Mouse (Mus musculus) ovary, postnatal 14 days (tissue): ENCODE measurements around the gene Oprl1.
A peak's percentile ranks its signal among the peaks of the same experiment; 100 is the strongest.

Experiments used
- DNase-seq: peaks from one replicate; pipeline ENCODE4 v3.0.0; 2022; ENCODE audit warnings: low spot score

Gene Oprl1

DNA sequence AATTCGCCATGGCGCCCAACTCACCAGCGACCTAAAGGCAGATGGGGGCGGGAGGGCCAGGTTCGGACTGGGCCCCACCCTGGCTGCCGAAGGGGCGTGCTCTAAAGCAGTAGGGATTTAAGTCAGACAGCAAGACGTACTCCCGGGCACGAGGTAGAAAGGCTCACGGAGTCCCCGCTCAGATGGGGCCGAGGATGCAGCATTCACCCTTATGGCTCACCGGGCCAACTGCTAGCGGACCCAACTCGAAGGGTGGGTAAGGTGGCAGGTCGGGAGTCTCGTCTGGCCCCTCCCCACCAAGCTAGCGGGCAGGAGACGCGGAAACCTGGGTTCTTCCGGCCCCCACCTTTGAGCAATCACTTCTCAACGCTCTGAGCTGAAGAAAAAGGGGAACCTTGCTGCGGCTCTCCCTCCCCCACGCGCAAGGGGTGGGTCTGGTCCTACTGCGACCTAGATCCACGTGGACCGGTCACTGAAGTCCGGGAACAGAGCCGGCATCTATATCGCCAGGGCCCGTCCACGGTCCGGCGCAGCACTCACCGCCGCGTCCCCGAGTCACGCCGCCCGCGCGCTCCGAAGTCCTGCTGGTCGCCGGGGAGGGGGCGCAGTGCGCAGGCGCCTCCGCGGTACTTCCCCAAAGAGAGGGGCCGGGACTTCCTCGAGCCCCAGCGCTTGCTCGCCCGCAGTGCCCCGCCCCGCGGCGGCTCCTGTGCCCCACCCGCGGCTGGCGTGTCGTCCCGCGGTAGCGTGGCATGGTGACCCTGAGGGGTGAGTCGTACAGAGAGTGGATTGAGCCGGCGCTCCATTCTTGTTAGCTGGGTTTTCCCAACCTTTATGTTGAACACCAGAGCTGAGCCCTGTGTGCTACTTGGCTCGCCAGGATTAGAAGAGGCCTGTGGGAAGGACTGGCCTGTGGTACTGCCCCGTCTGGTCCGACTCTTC, 21.2 kb upstream of the Oprl1 start, which contains the start of gene Rgs19:
Rgs19 (minus strand) TSS at position 639 of the 942 bp plus-strand sequence.
- peak; percentile 61 for DNase-seq

DNA sequence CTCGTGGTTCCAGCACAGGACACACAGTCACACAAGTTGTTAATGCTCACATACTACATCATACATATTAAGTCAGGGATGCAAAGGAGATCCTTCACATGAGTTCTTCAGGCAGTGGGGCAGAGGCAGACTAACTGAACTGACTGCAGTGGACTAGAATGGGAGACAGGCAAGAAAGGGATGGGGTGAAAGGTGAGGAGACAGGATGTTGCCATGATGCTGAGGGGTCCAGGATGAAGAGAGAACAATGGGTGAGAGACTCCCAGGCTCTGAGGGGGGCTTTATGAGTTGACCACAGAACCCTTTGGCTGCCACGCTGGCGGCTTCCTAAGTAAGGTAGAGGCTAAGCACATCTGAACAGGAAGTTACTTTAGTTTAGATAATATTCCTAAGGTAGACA, 20.2 kb upstream of the Oprl1 start:
- DNase-seq, result no peak

DNA sequence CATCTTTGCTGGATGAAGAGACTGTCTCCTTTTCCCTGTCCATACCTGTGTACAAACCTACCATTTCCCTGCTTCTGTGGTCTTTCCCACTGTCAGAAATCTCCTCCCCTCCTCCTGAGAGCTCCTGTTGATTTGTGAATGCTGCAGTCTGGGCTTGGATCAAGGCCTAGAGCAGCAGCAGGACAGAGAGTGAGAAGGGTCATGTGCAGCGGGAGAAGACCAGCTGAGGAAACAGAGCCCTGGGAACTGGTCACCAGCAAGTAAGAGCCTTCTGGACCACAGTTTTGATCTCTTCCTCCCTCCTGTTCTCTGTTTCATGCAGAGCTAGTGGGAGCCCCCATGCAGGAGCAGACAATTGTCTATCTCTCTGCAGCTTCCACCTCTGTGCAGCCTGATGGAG, 19.0 kb upstream of the Oprl1 start:
- DNase-seq, result no peak

DNA sequence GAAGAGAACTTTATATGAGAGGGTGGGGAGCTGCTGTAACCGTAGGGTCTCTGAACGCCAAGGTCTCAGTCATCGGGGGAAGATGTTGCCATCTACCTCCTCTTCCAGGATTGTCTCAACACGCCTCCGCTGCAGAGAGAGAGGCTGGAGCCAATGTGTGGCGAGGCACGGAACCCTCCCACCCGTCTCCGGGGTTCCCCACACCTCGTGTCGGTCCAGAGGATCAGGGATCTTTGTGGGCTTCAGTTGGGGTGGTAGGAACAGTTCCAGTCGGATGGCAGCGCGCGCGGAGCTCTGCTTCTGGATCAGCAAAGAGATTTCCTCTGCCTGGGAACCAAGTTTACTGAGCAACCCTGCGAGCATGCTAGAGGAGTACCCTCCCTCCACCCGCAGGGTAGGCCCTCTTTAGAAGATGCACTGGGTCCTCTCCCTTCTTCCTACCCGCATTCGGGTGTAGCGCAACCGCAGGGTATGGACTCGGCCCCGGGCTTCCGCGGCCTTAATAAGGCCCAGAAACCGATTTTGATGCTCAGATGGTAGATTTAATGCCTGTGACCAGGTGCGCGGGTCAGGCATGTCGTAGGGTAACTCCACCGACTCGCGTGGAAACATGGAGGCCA, 17.9 kb upstream of the Oprl1 start:
- no peak for DNase-seq

DNA sequence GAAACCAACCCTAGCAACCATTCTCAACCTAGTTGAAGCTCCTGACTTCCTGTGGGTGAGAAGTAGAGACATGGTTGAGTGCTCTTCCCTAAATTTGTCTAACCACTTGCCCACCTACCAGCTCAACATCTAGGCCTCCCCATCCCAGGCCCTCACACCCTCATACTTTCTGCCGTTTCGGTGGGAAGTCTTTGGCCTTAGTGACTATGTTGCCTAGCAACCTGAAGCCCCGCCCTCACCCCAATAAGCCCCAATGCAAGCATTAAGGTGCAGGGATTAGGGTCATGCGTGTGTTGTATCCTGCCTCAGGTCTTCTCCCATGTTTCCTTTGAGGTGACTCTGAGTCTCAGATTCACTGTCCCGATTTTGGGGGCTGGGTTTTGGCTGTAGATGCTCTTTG, 16.6 kb upstream of the Oprl1 start, which contains the start of gene Lkaaear1:
Lkaaear1 (minus strand) TSS at position 202 of the 400 bp plus-strand sequence.
- no peak for DNase-seq

DNA sequence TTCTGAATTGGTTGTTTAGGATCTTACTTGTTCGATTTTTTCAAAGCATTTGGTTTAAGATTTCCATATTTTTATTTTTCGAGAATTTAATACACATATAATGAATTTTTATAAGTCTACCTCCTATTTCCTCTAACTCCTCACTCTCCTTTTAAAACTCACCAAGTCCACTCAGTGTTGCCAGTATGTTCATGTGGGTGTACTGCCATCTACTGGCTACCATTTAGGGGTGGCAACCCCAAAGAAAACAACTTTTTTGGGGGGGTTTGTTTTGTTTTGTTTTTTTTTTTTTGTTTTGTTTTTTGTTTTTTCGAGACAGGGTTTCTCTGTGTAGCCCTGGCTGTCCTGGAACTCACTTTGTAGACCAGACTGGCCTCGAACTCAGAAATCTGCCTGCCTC, 8.1 kb upstream of the Oprl1 start:
- no peak for DNase-seq

DNA sequence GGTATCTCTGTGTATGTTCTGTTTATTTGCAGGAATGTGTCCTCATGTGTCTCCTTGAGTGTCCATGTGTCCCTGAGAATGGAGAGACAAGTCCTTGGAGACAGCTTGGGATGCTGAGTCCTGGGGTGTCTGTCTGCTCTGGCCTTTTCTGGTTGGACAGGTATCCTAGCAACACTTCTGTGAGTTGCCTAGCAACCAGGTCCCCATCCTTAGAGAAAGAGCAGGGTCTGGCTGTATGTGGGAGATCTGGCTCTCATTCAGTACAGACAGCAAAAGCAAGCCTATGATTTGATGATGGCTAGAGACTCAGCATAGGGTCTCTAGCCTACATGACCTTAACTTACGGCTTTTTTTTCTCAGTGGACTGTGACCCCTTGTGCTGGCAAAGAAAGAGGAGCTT, 1.1 kb upstream of the Oprl1 start:
- no peak for DNase-seq

DNA sequence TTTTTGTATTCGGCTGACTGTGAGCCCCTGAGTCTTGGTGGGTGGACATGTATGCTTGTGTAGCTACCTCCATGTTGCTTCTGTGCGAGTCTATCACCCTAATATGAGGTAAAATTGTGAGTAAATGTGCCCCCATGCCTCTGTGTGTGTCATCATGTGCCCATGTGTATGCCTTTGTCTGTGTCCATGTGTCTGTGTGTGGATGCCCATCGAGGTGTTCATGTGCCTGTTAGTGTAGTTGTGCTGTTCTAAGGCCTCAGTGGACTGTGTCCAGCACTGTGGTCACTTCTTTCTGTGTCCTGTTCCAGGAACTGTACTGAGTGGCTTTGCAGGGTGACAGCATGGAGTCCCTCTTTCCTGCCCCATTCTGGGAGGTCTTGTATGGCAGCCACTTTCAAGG, 566 bp downstream of the Oprl1 start:
- no peak for DNase-seq

DNA sequence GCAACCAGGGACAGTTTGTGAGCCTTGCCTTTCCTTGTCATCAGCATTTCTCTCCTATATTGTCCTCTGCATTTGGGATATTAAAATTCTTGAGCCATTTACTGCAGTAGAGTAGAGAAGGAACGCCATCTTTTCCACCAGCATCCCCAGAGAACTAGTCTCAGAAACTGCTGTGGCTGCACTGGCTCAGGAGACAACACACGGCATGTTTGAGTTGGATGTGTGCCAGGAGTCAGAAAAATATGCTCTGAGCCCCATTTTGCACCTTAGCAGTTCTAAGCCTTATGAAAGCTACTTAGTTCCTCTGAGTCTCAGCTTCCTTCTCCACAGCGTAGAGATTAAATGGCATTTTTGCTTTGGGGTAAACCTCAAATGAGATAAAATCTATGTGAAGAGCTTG, 2.2 kb downstream of the Oprl1 start:
- DNase-seq, result no peak

DNA sequence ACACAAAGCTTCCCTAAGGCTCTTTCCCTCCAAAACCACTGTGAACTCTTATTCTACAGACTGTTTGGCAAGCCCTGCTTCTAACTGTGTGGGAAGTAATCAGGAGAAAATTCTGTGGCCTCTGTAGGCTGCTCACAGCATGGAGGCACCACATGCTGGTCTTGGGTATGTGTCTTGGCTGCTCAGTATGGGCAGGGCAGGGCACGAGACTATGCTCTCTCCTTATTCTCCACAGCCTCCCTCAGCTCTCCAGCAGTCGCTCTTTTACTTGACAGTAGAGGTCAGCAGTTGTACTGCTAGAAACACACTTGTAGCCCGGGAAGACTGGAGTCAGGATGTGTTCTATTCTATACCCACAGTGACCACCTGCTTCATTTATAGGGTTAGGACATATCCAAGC, 5.2 kb downstream of the Oprl1 start:
- no peak for DNase-seq

DNA sequence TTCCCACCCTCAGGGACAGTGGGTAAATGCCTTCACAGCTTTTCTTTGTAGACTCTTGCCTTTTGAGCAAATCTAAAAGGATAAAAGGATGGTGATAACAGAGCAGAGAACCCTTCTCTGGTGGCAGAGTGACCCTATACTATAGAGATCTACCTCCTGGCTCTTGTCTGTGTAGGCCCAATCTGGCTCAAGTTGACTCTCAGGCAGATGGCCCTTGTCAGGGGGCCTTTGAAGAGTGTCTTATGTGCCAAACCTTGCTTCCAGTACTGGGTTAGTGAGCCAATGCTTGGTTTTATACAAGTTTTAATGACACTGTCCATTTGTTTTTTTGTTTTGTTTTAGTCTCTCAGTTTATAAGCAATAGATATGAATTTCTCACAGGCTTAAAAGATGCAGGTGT, 6.4 kb downstream of the Oprl1 start:
- no peak for DNase-seq

DNA sequence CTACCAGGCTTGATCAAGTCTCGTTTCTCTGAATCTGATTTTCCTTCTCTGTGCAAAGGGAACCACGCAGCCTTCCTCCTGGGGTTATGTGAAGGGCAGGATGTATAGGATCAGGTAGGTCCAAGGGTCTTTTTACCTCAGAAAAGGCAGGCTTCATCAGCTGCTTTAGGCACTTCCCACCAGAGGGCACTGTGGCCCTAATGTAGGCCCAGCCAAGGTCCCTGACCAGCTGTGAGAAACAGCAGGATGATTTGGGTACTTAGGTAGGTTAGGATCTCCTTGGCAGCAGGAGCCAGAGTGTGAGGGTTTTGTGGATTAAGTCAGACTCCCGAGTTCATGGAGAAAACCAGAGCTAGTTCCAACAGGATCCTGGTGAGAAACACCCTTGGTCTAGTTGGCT, 7.4 kb downstream of the Oprl1 start:
- peak; percentile 7 for DNase-seq

DNA sequence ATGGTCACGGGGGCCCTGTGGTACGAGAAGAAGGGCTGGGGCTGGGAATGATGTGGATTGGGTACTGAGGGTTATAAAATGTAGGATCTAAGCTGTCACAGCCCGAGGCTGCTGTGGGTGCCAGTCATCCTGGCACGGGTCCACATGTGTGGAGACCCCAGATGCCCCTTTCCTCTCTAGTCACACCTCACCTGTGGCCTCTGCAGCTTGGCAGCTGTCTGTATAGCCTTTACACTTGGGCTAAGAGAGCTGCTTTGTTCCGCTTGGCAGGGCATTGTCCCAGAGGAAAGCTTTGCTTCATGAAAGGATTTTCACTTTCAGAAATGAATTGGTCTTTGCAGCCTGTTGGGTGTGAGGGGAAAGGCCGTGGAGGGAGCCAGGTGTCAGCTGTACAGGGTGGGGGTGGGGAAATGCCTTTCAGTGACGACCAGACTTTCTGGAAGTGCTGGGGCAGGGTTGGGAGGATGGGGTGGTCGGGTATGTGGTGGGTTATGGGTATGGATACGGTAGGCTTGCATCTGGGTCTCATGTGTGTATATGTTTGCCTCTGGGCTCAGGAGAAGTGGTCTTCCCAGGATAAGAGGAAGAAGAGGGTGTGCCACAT, 12.9 kb downstream of the Oprl1 start:
- no peak for DNase-seq

DNA sequence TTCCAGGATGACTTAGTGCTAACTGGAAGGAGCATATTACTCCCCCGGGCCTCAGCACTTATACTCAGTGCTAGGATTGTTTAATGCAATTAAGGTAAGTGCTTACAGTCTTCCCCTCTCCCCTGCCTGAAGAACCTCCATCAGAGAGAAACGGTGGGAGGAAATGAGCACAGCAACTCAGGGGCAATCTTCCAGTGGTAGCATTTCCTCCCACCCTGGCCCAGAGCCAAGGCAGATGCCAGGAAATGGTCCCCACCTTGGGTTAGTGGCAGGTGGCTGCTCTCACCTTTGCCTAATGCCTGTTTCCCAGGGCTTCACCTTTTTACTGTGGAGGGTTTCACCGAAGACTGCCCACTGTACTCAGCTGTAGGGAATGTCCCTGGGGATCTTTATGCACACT, 15.2 kb downstream of the Oprl1 start:
- no peak for DNase-seq

DNA sequence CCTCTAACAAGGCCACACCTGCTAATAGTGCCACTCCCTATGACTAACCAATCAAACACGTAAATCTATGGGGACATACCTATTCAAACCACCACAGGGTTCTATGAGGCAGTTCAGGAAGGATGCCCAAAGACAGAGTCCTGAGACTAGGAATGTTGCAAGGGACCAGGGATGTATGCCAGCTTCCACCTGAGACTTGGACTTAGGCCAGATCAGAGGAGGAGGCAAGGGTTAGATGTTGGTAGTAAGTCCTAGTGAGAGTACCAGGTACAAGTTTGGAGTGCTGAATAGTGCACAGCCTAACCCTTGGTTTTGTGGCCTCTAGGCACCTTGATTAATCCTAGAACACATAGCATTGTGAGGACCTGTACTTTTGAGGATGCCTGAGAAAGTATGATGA, 37.8 kb downstream of the Oprl1 start:
- no peak for DNase-seq

DNA sequence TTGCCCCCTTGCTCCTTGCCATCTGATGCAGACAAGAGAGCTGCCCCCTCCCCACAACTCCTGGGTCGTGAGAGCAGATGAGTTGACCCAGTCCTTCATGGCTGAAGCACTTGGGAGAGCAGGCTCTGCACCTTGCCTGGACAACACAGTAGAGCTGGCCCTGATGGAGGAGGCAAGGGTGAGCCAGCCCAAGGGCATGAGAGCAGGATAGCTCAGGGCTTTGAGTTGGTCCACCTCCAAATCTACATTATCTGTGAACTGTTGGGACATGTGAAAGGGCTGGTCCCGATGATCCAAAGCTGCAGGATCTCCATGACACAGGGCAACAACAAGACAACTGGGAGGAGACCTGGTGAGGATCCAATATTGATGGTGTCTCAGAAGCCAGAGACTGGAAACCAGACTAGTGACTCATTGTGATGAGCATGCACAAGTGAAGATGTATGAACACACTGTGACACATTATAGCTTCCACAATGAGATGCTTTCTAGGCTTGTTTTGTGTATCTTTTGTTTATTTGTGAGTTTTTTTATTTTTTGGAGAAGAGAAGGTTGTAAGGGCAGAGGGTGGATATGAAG, 43.4 kb downstream of the Oprl1 start:
- no peak for DNase-seq

DNA sequence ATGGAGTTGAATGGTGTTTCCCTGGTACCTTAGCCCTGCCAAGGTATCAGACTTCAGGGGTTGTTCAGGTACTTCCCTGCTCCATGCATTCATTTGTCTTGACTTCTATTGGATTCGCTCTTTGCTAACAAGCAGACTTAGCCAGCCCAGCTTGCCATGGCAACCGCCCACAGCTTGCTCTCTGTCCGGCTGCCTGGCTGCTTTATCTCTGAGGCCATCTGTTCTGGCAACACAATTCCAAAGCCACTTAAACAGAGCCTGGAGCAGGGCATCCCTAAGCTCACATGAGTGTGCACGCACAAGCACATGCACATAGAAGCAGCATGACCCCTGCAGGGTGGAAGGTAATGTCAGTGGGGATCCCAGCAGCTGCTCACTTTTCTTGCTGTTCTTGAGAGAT, 44.2 kb downstream of the Oprl1 start:
- no peak for DNase-seq

DNA sequence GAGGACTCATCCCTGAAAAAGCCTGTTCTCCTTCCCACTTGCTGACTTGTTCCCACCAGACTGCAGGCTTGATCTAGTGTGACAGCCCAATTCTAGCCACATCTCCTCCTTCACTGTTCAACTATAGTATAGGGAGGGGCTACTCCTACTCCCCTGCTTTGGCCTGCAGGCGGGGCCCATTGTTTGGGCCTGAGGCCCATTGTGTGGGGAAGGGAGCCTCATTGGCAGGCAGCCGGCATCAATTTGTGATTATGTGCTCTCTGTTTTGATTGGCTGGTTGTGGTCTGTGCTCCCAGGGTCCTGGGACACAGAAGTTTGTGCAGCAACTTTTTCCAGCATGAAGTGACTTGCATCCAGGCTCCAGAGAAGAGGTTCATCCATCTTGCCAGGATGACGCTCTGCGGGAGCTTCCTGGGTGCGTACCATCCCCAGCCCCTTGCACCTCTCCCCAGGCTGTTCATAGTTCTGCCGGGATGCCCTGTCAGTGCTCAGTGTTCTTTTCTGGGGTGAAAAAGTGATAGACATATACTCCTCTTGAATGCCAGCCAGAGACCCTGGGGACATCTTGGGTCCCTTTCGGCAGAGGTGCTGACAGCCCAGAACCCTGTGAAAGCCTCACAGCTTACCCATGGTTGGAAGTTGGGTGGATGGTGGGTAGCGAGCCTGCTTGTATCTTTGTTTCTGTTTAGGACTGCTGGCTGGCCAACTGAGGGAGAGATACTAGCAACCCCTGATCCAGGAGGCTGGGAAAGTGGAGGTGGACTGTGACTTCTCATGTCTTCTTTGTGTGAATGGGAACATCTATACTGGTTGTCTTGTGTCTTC, 48.4 kb downstream of the Oprl1 start, which contains the start of gene Myt1:
Myt1 (plus strand) TSS at position 327 of the 825 bp plus-strand sequence.
- DNase-seq, result peak; percentile 0

DNA sequence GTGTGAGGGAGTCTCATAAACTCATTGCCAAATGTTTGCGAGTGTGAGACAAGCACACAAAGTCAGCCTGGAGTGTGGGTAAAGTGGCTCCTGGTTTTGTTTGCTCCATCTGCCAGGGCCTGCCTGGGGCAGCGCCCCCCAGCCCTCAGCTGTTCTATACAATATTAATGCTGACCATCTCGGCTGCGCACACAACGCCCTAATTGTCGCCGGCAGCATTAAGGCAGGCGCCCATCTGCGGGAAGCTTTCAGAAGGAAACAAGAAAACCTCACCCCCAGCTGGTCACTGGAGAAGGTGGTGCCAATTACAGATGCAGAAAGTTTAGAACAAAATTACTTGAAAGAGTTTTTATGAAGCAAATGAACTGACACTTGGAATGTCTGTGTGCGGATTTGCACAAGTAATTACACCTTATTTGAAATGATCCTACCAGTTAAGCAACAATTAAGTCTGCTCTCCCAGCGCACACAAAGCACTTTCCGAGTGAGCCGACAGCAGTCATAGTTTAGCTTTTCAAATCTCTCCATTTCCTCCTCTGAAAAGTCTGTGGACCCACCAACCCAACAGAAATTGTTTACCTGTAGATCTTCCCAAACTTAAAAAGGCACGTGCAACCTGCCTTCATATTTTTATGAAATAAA, 49.2 kb downstream of the Oprl1 start:
- no peak for DNase-seq

DNA sequence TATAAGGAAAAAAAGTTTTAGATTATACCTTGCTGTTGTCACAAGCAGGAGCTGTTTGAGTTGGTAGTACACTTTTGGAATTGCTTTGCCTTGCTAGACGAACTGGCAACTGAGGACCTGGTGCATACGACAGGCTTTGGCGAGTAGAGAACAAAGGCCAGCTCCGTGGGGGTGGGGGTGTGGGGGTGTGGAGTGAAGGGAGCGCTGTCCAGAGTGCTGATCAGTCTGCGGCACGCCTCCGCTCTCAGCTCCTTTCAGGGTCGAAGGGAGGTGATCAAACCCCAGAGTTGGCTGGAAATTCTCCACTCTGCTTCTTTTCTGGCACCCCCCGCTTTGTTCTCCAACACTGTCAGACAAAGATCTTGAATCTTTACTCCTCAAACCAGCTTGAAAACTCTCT, 49.8 kb downstream of the Oprl1 start:
- peak; percentile 31 for DNase-seq

DNA sequence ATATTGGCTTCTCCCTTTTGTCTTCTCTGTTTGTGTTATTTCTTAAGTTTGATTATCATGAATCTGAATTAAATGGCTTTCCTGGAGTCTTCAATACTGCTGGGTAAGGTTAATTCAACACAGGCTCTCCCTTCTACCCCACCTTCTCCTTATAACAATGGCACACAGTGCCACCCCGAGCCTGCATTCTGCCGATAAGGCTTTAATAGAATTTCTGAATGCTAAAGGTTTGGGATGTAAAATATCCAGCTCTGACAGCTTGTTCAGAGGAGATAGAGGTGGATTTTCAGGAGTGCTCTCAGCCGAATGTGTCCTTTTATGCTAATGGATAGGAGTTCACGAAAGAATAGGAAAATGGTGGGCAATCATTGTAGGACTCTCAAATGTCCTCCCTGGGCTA, 50.4 kb downstream of the Oprl1 start:
- DNase-seq, result no peak
